Mouse (Mus musculus): ENCODE results near the gene Med4.
"Not testable (repeated sequence)": the region's sequence is repeated elsewhere in the genome, so short reads cannot be mapped to it uniquely, and the experiment has no call there.

Gene Med4

GRCm38 (mm10) chr14:73501721-73502120 is 8.1 kb upstream of the Med4 start:
- DNase-seq (ENCODE audit: low spot score): no peak

DNA sequence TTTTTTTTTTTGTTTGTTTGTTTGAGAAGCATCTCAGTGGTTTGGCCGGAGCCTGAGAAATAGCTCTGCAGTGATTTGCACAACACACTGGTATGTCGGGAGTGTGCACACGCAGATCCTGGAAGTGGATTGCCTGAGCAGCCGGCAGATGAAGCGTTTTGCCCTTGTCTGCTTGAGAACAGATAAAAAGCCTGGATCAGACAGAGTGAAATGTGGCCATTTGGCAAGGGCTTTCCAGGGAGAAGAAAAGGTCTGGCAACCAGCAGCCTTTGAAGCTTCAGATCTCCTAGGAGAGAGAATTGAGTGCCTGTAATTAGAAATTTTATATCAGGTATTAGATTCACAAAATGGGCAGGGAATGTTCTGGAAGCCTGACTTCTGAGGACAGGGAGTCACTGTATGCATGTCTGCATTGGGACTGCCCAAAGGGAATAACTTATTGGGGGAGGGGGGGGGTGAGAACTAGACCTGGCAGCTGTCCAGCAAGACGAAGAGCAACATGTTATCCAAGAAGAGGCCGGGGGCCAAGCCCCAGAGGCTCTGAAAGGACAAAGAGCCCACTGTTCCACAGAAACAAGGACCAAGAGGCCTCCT is 7.1 kb upstream of the Med4 start:
- peak; percentile 38 for DNase-seq (ENCODE audit: low spot score)

DNA sequence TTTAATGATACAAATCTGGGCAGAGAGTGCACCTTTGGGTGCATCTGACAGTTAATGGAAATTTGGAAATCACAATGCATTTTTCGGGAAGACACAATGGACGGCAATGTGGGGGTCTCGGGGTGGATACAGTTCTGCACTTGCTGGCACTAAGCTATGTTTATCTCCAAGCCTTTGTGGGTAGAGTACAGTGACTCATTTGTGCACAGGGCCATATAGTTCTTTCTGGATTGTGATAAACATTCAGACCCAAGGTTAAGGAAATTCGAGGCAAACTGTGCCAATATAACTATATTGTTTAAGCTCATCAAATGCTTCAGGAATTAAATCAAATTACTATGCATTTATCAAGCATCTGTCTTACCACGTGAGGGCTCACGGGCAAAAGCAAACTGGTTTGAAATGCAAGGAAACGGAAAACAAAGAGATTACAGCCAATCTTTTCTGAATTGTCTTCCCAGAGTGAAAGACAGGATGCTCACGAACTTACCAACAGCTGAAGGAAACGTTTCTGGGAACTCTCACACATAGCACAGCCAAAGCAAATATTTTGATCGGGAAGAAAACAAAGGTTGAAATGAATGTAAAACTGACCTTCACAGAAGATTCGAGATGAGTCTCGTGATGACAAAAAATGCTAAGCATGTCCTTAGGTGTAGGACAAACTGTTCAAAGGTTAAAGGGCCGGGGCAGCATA is 6.4 kb upstream of the Med4 start:
- no peak for DNase-seq (ENCODE audit: low spot score)

DNA sequence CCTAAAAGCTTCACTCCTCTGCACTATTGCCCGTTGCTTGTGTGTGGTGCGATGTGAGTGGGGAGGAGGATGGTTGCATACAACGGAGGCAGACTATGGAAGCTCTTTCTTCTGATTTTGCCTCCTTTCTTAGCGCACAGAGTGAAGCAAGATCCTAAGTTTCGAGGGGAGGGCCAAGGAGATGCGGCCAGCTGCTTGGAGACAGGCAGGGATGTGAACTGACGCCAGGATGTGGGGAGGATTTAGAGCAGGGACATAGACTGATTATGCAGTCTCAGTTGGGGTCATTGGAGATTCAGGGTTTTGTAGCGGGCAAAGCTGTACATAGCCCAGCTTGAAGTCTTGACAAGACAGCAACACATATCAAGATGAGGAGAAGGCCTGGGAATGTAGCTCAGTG is 3.5 kb upstream of the Med4 start:
- no peak for DNase-seq (ENCODE audit: low spot score)

DNA sequence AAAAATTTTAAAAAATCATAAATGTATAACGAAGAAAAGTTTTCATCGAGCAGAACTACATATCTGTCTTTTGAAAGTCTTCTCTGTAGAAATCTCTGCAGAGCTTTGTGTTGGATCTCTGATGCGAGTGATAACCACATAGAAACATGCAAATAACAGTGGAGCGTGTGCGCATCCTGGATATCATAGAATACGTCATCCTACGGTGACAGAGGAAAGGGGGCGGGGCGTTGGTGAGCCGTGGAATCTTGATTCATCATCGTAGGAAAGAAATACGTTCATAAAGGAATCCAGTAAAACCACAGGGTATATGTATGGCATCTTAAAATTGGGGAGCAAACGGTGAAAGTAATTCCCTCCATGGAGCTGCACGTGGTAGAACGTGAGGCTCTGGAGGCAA is 2.6 kb upstream of the Med4 start:
- DNase-seq (ENCODE audit: low spot score): no peak

GRCm38 (mm10) chr14:73507702-73508376 is 2.0 kb upstream of the Med4 start:
- no peak for DNase-seq (ENCODE audit: low spot score)

GRCm38 (mm10) chr14:73508630-73509395 is 1.0 kb upstream of the Med4 start:
- DNase-seq (ENCODE audit: low spot score): no peak

- DNase-seq (ENCODE audit: low spot score): no peak
These were observed 14.3 kb downstream of the Med4 start for GRCm38 (mm10) chr14:73524136-73524535.

GRCm38 (mm10) chr14:73524766-73525448 is 15.1 kb downstream of the Med4 start, which contains the start of gene Sucla2:
Gene Sucla2 (plus strand): TSS chr14:73525319.
- DNase-seq (ENCODE audit: low spot score): peak; percentile 93

DNA sequence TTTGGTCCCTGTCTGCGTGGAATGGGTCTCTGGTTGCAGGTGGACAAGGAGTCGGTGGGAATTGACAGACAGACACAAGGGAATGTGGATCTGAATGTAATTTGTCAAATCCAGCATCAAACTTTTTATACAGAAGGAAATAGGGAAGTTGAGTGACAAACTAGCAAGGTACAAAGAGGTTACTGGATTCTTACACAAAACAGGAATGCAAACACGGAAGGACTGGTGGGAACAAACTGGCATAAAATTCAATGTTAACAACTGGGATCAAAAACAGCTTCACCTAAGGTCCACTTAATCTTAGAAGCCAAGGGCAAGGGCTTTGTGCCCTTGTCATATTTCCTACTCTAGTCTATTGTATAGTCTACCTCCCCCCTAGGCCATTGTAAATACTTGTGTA is 18.8 kb downstream of the Med4 start:
- not testable (repeated sequence) for DNase-seq (ENCODE audit: low spot score)

DNA sequence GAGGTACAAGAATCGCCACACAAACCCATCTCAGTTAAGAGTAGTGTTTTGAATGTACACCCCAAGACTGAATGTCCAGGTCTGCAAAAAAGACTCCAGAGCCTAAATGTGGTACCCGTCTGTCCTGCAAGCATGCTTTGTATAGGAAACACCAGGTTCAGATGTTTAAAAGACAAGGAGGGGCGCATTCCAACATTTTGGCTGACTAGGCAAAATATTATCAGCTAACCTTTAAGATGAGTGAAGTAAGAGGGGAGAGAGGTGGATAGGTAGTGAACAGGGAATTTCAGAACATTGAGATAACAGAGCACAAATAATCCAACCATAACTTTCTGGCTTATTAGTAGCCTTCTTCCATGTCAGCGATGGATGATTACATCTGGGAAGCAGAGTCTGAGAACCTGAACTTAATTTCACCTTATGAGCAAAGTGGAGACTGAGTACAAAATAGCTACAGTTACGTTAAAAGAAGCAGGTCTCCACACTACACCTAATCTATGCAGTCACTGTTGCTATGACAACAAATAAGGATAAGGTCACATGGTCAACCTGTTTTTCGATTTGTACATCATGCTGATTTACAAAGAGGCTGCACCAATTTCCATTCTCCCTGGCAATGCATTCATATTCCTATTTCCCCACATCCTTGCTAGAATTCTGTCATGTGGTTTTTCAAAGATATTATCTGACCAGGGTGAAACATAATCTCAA is 24.1 kb downstream of the Med4 start:
- no peak for DNase-seq (ENCODE audit: low spot score)

GRCm38 (mm10) chr14:73535641-73536040 is 25.8 kb downstream of the Med4 start:
- no peak for DNase-seq (ENCODE audit: low spot score)

- DNase-seq (ENCODE audit: low spot score): no peak
These were observed 34.0 kb downstream of the Med4 start for GRCm38 (mm10) chr14:73543781-73544180.

GRCm38 (mm10) chr14:73547034-73547433 is 37.2 kb downstream of the Med4 start:
- DNase-seq (ENCODE audit: low spot score): no peak

- DNase-seq (ENCODE audit: low spot score): no peak
These were observed 38.2 kb downstream of the Med4 start, which contains the start of gene Nudt15 for GRCm38 (mm10) chr14:73548051-73548450. Gene Nudt15 (minus strand): TSS chr14:73548242.

- no peak for DNase-seq (ENCODE audit: low spot score)
These were observed 40.5 kb downstream of the Med4 start for GRCm38 (mm10) chr14:73550291-73550690.

DNA sequence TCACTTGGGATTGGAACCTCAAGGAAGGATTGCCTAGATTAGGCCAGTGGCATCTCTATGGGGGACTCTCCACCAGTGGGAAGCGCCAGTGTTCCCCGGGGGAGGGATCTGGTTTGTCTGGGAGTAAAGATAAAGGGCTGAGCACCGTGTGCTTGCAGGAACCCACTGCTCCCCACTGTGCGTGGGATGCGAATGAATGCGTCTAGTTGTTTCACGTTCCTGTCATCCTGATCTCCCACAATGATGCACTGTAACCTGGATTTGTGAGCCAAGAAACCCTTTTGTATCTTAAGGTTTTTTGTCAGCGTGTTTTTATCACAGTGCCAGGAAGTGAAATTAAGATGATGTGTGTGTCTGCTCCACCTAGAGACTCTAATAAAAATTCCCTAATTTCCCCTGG is 40.9 kb downstream of the Med4 start:
- no peak for DNase-seq (ENCODE audit: low spot score)

DNA sequence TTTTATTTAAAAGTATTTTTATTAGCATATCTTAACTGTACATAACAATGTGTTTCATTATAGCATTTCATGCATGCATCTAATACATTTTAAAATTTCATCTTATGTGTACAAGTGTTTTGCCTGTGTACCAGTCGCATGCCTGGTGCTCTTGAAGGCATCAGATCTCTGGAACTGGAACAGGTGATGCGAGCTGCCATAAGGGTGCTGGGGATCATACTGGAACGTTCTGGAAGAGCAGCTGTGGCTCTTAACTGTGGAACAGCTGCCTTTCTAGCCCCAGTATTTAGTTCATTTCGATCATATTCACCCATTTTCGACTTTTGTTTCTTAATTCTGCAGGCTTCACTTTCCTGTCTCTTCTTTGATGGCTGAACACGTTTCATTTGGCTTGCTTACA is 41.3 kb downstream of the Med4 start:
- DNase-seq (ENCODE audit: low spot score): no peak

GRCm38 (mm10) chr14:73552341-73553121 is 42.7 kb downstream of the Med4 start:
- peak; percentile 96 for DNase-seq (ENCODE audit: low spot score)

DNA sequence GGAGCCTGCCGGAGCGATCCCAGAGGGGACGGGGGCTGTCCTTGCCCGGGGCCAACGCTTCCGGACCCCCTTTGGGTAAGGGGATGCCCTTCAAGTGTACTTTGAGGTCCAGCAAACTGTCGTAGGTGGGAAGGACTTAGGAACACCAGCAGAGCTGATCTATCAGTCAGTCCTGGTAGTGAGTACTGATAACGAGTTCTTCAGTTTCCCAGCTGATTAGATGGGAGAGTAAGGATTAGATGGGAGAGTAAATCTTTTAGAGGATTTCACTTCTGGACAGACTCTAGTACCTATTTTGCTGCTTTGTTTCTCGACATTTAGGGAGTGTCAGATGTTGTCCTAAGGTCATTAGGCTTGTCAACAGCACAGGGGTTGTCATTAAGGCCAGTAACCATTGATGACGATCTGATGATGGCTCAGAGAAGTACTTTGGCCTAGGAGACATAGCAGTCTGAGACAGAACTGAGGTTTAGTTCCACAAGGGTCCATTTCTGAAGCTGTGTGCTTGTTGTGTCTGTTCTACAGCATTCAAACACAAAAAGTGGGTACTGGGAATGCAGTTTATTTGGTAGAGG is 43.4 kb downstream of the Med4 start:
- no peak for DNase-seq (ENCODE audit: low spot score)

All from ovary, postnatal 14 days (tissue).